Mouse (Mus musculus): ENCODE data around the gene Ankrd49. TPM values are rescaled to one million over a fixed set of nuclear protein-coding genes. Genes with fewer than 3 reads are reported as not detected.

The Ankrd49 gene
- polyA plus RNA-seq (2015; fragmentation: Nextera tagmentation; extraction: Ambion mirVana): 21.2 and 23.4 TPM in 2 replicates

DNA sequence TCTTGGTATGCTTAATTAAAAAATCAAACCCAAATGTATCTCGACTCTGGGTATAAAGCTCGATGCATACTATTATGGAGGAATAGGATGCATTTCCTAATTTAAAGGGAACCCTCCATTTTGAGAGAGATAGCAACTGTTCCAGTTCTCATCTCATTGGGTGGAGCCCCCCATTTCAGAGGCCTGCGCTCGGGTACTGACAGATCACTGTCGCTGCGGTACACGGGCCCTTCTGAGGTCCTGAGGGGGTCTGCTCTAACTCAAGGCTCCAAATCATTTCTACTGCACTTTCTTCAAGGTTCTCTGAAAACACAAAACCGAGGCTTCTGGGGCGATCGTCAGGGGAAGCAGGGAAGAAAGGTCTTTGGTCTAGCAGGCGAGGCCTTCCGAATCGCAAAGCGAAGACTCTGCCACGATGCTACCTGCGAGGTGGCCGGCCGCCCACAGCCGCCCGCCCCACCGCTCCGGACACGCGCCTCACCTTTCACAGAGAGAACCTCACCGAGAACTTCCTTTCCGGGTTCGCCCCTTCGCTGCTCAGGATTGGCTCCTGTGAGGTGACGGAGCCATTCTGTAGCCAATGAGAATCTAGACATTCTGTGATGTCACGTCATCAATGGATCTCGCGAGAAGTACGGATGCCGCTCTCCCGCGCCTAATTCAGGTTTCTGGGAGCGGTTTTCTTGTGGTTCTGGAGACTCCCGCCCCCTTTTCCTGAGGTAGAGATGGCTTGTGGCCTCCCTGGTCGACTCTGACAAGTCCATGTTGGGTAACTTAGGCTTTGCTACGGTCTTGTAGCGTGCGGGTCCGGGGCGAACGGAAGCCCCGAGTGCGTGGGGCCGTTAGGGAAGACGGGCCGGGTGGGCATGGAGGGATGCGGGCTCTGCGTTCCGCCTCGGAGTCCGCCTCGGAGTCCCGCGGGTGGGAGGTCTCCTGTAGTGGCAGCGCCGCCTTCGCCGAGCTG is at the start of gene Ankrd49, which contains the start of gene Mre11a:
Ankrd49 (minus strand) TSS at position 818 of the 964 bp plus-strand sequence.
Mre11a (plus strand) TSS at position 616 of the 964 bp plus-strand sequence.
- no peaks in the 10 kb centered on the region for H3K27me3 ChIP-seq (ENCODE audit: insufficient read depth, low read length)
- peak within 1 kb of the TSS; percentile 82 for H3K9ac ChIP-seq (replicated peaks)
- peak; percentile 99 for ATAC-seq
- DNase-seq: peak; percentile 93
- TF ChIP-seq EP300 (IDR thresholded peaks at IDR 0.05; ENCODE audit: low read depth) (peak; percentile 79), CTCF (IDR thresholded peaks at IDR 0.05; ENCODE audit: low read depth) (no peak)
- peak within 1 kb of the TSS; percentile 93 for H3K4me2 ChIP-seq (ENCODE audit: low read depth, low read length)
- peaks cover 3% of the 10 kb centered on the region; the same call in 1 of the 2 replicates for H3K4me1 ChIP-seq (ENCODE audit: insufficient read depth)
- H3K27ac ChIP-seq (ENCODE audit: low read depth): peak within 1 kb of the TSS; percentile 91
- H3K36me3 ChIP-seq (replicated peaks; ENCODE audit: insufficient read depth, low read length): peaks cover 32% of the 10 kb centered on the region
- WGBS (ENCODE audit: insufficient replicate concordance): under 1% methylated on average over 61 of the region's 62 CpGs
- peak within 1 kb of the TSS; percentile 91 for H3K4me3 ChIP-seq (ENCODE audit: low read depth, low read length)
- no peaks in the 10 kb centered on the region for H3K9me3 ChIP-seq (ENCODE audit: low read length)

DNA sequence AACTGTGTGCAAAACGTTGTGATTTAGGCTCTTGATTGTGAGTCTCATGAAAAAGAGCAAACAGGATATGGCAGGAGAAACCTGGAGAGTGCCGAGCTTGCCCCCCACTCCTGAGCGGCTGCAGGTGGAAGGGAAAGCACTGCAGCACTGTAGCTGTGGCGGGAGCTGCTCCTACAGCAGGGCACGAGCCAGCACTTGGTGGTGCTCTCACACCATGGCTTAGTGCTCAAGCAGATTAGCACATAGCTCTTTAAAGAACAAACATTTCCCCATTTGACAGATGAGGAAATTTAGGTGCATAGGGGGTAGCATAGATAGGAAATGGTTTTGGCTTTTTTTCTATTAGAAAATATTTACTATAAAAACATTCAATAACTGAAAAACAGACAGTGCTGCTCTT is 47.4 kb upstream of the Ankrd49 start:
- Histone ChIP-seq H3K4me2 (ENCODE audit: low read depth, low read length) (no peak overlapping the region), H3K4me1 (ENCODE audit: insufficient read depth) (peaks cover 3% of the 10 kb centered on the region), H3K9ac (replicated peaks) (no peak overlapping the region), H3K4me3 (ENCODE audit: low read depth, low read length) (no peak overlapping the region), H3K9me3 (ENCODE audit: low read length) (no peaks in the 10 kb centered on the region), H3K36me3 (replicated peaks; ENCODE audit: insufficient read depth, low read length) (peaks cover 49% of the 10 kb centered on the region), H3K27me3 (ENCODE audit: insufficient read depth, low read length) (no peaks in the 10 kb centered on the region), H3K27ac (ENCODE audit: low read depth) (no peak overlapping the region)
- no peak for DNase-seq
- TF ChIP-seq CTCF (IDR thresholded peaks at IDR 0.05; ENCODE audit: low read depth) (peak; percentile 45), EP300 (IDR thresholded peaks at IDR 0.05; ENCODE audit: low read depth) (no peak)
- WGBS (ENCODE audit: insufficient replicate concordance): 74% methylated on average over 5 of the region's 5 CpGs
- no peak for ATAC-seq

DNA sequence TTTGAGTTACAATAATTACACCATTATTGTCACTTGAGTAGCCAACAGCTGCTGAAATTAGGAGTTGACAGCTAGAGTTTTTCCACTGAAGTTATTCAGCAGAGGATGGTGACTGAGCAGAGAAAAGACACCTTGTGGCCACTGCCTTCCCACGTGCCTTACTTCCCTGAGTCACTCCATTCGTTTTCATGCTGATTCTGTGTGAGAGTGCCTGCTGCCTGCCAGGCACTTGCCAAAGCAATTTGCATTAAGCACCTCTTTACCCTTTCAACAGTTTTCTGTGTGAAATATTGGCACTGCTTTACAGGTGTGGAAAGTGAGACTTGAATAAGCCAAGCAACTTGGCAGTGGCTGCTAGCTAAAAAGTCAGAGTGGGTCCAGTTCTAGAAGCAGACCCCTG is 43.2 kb upstream of the Ankrd49 start:
- DNase-seq (no peak), ATAC-seq (no peak)
- Histone ChIP-seq H3K4me2 (ENCODE audit: low read depth, low read length) (no peak overlapping the region), H3K27me3 (ENCODE audit: insufficient read depth, low read length) (no peaks in the 10 kb centered on the region), H3K36me3 (replicated peaks; ENCODE audit: insufficient read depth, low read length) (peaks cover 45% of the 10 kb centered on the region), H3K9me3 (ENCODE audit: low read length) (no peaks in the 10 kb centered on the region), H3K9ac (replicated peaks) (no peak overlapping the region), H3K4me3 (ENCODE audit: low read depth, low read length) (no peak overlapping the region), H3K4me1 (ENCODE audit: insufficient read depth) (no peaks in the 10 kb centered on the region), H3K27ac (ENCODE audit: low read depth) (no peak overlapping the region)
- WGBS (ENCODE audit: insufficient replicate concordance): 75% methylated on average over 2 of the region's 2 CpGs
- no peak for TF ChIP-seq CTCF (IDR thresholded peaks at IDR 0.05; ENCODE audit: low read depth)
- TF ChIP-seq EP300 (IDR thresholded peaks at IDR 0.05; ENCODE audit: low read depth): no peak

DNA sequence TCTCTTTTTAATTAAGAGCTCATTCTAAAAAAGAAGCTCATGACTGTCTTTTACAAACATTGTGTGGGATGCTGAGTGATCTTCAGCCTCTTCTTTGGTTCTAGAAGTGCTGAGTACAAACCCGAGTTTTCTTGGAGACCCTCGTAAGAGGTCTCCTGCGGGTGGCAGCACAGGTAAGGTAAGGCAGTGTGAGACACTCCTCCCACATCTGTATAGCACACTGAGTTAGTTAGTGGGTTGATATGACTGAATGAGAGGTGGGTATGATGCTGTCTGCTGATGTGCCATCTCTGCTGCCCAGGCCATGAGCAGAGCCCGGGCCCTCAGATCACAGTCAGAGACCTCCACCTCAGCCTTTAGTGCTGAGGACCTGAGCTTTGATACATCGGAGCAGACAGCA is 40.2 kb upstream of the Ankrd49 start:
- H3K4me3 ChIP-seq (ENCODE audit: low read depth, low read length): no peak overlapping the region
- H3K9me3 ChIP-seq (ENCODE audit: low read length): no peaks in the 10 kb centered on the region
- H3K27me3 ChIP-seq (ENCODE audit: insufficient read depth, low read length): no peaks in the 10 kb centered on the region
- no peak overlapping the region for H3K27ac ChIP-seq (ENCODE audit: low read depth)
- TF ChIP-seq CTCF (IDR thresholded peaks at IDR 0.05; ENCODE audit: low read depth): 0 out of 2 replicates have a peak, but pooled peaks have one; percentile 8
- TF ChIP-seq EP300 (IDR thresholded peaks at IDR 0.05; ENCODE audit: low read depth): no peak
- H3K36me3 ChIP-seq (replicated peaks; ENCODE audit: insufficient read depth, low read length): peaks cover 42% of the 10 kb centered on the region
- H3K4me2 ChIP-seq (ENCODE audit: low read depth, low read length): no peak overlapping the region
- WGBS (ENCODE audit: insufficient replicate concordance): 89% methylated on average over 5 of the region's 5 CpGs
- no peak overlapping the region for H3K9ac ChIP-seq (replicated peaks)
- H3K4me1 ChIP-seq (ENCODE audit: insufficient read depth): no peaks in the 10 kb centered on the region
- no peak for DNase-seq
- no peak for ATAC-seq

DNA sequence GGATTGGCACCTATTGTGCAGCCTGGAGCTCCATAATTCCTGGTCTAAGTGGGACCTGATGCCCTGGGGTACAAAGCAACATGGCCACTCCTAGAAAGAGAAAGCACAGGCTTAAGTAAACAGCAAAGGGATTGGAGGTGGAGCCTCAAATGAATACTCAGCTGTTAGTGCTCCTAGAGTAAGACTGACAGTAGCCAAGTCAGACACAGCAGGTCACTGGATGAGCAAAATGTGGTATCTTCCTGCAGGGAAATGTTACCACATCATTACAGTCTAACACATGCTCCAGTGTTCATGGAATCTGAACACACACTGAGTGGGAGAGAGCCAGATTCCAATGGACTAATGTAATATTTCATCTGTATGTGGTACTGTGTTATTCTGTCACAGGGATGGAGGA is 36.7 kb upstream of the Ankrd49 start:
- no peaks in the 10 kb centered on the region for H3K4me1 ChIP-seq (ENCODE audit: insufficient read depth)
- no peaks in the 10 kb centered on the region for H3K27me3 ChIP-seq (ENCODE audit: insufficient read depth, low read length)
- H3K9me3 ChIP-seq (ENCODE audit: low read length): no peaks in the 10 kb centered on the region
- peaks cover 53% of the 10 kb centered on the region for H3K36me3 ChIP-seq (replicated peaks; ENCODE audit: insufficient read depth, low read length)
- no peak for TF ChIP-seq EP300 (IDR thresholded peaks at IDR 0.05; ENCODE audit: low read depth)
- no peak for TF ChIP-seq CTCF (IDR thresholded peaks at IDR 0.05; ENCODE audit: low read depth)
- no peak overlapping the region for H3K27ac ChIP-seq (ENCODE audit: low read depth)
- no peak overlapping the region for H3K4me2 ChIP-seq (ENCODE audit: low read depth, low read length)
- no peak overlapping the region for H3K4me3 ChIP-seq (ENCODE audit: low read depth, low read length)
- ATAC-seq (no peak), DNase-seq (no peak)
- no peak overlapping the region for H3K9ac ChIP-seq (replicated peaks)

DNA sequence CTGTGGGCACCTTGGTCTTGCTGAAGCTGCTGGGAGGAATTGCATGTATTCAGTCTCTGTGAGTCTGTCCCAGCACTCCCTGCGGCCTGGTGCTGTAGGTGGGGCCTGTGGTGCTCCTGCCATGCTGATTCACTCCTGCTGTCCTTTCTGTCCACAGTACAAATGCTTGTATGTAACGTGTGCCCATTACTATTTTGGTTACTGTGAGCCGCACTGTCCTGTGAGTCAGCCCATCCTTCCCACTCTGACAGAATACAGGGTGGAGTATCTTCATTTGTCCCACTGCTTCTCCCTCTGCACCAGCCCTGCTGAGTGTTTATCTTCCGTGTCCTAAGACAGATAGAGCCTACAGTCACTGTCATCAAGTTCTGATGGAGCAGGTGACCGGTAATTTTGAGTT is 25.5 kb upstream of the Ankrd49 start:
- H3K27me3 ChIP-seq (ENCODE audit: insufficient read depth, low read length): no peaks in the 10 kb centered on the region
- H3K4me2 ChIP-seq (ENCODE audit: low read depth, low read length): no peak overlapping the region
- H3K4me1 ChIP-seq (ENCODE audit: insufficient read depth): no peaks in the 10 kb centered on the region
- TF ChIP-seq EP300 (IDR thresholded peaks at IDR 0.05; ENCODE audit: low read depth) (no peak), CTCF (IDR thresholded peaks at IDR 0.05; ENCODE audit: low read depth) (no peak)
- H3K27ac ChIP-seq (ENCODE audit: low read depth): no peak overlapping the region
- ATAC-seq (no peak), DNase-seq (no peak)
- H3K36me3 ChIP-seq (replicated peaks; ENCODE audit: insufficient read depth, low read length): peaks cover 49% of the 10 kb centered on the region
- no peaks in the 10 kb centered on the region for H3K9me3 ChIP-seq (ENCODE audit: low read length)
- H3K9ac ChIP-seq (replicated peaks): no peak overlapping the region
- 86% methylated on average over 5 of the region's 5 CpGs for WGBS (ENCODE audit: insufficient replicate concordance)
- no peak overlapping the region for H3K4me3 ChIP-seq (ENCODE audit: low read depth, low read length)

Measured in liver, postnatal 0 days (tissue).